7 mouse cellular contexts compared by ENCODE assay signal in genomic region chr14:95356968-95357367, GRCm38 (mm10).
DNase-seq lines count a peak whose midpoint lies in the region.

No protein-coding gene starts in this region.

- peak; percentile 87 for DNase-seq in Muller cell, postnatal 12 days (ENCODE audit: inconsistent ontology term)
- peak; percentile 75 for DNase-seq in brain, embryonic 18.5 days (ENCODE audit: low read depth, low spot score)
- DNase-seq in frontal cortex, postnatal 25 days (ENCODE audit: low spot score in 2 of 2), result peak; percentile 10 to 30
- peak; percentile 41 to 80 for DNase-seq in left cerebral cortex, postnatal 14 days (ENCODE audit: low spot score in 2 of 2)
- DNase-seq in spleen, postnatal 14 days (ENCODE audit: low spot score in 2 of 2), result no peak
- no peak for DNase-seq in lung, postnatal 4 days
- no peak for DNase-seq in embryo, embryonic 9.5 days (ENCODE audit: extremely low spot score)

- intact Hi-C loops in left cerebral cortex, postnatal 14 days (cut with DNase I), result no loop called here

Comparison
In these comparisons a context has a peak if more than half of its experiments do, and no peak if none do; other contexts are left out.
1. DNase-seq: peak in Muller cell, postnatal 12 days (single experiment), brain, embryonic 18.5 days (single experiment), frontal cortex, postnatal 25 days (2 of 2) and left cerebral cortex, postnatal 14 days (2 of 2); none in spleen, postnatal 14 days (0 of 2), lung, postnatal 4 days (0 of 2) and embryo, embryonic 9.5 days (single experiment).